Mouse (Mus musculus) ovary, adult 10 weeks (tissue): ENCODE results near the gene Cpt1b. TPM values are rescaled to one million over a fixed set of nuclear protein-coding genes. Genes with fewer than 3 reads are reported as not detected.

ENCODE experiments used
- polyA plus RNA-seq: library from polyadenylated mRNA; stranded (reverse); fragments of 350-450 nt; fragmentation: Illumina TruSeq; extraction: RNeasy Lipid Tissue Mini Kit (QIAGEN cat#74804); gene quantifications from one replicate; pipeline ENCODE4 v1.2.3, GENCODE M21; 2014

The Cpt1b gene
- not detected for polyA plus RNA-seq

DNA sequence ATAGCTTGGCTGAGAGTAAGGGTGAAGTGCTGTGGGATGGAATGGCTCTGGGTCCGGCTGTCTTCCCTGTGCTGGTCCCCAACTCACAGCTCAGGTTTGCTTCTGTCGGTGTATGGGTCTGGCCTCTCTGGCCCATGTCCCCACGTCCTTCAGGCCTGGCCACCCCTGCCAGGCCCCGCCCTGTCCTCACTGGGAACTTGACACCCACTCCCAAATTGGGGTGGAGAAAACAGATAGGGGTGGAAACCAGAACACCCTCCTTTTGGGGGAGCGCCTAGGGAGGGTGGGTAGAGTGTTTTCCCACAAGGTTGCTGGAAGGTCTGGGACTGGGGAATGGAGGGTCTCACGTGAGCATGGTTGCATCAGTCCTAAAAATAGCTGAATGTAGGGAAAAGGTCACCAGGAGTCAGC lies at the start of gene Cpt1b:
Gene Cpt1b, minus strand, starts transcription at position 153 of the 411 bp plus-strand sequence.

DNA sequence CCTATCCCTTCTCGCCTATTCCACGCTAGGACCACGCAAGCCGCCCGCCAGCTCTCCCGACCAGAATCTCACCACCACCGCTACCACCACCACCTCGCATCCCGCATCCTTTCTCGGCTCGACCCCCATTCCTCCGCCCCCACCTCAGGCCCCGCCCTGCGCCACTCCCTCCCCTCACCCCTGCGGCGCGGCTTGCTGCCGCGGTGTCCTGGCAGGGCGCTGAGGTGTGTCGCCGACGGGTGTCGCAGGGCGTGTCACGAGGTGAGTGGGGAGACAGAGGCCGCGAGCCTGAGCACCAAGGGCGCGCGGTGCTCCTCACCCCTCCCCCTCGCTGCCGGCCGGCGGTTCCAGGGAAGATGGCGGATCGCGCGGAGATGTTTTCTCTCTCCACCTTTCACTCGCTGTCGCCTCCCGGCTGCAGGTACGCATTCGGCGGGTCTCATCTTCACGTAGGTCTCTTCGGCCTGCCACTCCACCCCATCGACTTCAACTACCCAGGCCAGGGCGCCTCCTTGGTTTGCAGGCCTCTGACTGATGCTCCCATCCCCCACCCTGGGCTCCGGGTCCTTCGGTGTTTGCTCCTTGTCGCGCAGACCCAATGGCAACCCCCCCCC lies 28.3 kb upstream of the Cpt1b start, which contains the start of gene Mapk8ip2:
Gene Mapk8ip2, plus strand, starts transcription at position 49 of the 614 bp plus-strand sequence.

DNA sequence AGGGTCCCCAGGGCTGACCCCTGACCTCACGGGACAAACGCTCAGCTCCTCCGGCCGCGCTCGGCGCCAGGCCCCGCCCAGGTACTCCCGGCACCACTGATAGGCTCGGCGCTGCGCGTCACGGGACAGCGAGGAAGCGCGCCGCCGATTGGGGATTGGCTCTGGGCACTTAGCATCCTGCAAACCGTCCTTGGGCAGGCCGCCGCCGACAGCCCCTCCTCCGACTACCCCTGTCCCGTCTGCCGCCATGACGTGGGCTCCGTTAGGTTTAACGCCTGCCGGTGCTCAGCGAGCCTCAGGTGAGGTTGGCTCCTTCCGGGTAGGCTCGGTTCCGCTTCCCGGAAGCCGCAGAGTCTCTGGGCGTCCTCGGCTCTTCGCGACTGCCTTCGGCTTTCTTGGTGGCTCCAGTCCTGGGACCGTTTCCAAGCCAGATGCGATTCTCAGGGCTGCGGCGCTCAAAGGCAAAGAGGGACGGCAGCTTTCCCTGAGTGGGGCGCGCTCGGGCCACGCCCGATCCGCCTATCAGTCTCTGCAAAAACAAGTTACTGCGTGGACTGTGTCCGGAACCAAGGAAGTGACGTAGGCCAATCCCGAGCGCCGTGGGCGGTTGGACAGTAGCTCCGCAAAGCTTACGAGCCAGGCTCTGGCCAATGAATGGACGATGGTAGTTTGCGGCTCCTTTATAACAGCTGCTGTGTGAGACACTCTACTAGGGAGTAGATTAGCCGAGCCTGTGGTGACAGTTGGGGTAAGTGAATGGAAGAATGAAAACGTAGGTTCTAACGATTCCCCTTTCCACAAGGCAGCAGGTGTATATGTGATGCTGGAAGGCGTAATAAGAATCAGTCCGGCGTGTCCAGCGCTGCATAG lies 3.9 kb upstream of the Cpt1b start, which contains the start of the genes C730034F03Rik, Gm44502 and Chkb:
Gene C730034F03Rik, plus strand, starts transcription at position 238 of the 870 bp plus-strand sequence.
Gene Gm44502, minus strand, starts transcription at position 345 of the 870 bp plus-strand sequence.
Gene Chkb, minus strand, starts transcription at position 557 of the 870 bp plus-strand sequence.

DNA sequence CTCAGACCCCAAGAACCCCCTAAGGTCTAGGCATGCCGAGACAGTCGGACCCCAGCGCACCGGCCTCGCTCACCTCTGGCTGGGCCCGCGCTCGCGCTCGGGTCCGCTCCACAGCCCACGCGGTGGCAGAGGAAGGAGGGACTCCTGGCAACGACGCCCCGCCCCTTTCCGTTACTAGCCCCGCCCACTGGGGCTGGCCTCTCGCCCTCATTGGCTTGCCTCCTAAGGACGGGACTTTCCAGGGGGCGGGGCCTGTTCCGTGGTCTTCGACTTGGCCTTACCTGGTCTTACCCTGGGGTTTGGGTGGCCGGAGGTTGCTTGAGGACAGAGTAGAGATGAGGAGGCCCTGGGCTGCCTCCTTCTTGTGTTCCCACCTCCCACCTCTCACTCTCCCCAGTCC lies 15.5 kb downstream of the Cpt1b start, which contains the start of gene Syce3:
Gene Syce3, minus strand, starts transcription at position 386 of the 400 bp plus-strand sequence.

DNA sequence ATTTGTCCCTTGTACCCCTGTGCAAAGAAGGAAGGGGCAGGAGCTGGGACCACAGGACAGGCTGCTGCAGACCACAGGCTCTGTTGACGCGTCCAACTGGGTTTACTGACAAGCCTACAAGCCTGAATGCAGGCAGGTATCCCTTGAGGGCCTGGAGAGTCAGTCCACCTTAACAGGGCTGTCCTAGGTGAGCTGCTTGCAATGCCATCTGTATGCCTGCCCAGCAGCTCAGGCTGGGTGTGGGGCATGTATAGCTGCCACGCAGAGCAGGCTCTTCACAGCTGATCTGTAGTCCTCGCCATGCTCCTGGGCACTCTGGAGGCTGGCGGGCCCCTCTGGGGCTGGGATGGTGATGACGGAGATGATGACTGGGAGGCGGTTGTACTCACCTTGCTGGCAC lies 41.0 kb downstream of the Cpt1b start, which contains the start of gene Klhdc7b:
Gene Klhdc7b, plus strand, starts transcription at position 301 of the 400 bp plus-strand sequence.

DNA sequence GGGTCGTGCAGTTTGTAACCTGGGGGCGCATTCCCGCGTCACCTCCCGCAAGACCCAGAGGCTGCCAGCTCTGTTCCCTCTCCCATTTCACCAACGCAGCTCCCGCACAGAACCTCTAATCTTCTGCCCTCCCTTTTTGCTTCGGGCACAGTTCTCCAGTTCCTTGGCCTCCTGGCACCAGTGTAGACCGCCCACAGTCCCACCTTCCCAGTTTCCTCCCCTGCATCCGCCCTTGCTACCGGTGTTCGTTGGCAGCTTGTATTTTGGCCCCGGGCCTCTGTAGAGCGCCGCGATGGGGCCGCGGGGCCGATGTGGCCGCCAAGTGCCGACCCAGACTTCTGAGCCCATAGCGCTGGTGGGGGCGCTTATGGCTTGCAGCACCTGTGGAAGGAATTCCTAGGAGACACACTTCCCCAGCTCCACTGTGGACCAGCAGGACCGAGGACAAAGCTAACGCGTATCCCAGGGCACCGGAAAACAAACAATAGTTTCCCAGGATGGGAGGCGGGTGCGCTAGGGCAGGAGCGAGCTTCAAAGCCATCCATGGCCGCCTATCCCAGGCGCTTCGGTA lies 46.7 kb downstream of the Cpt1b start, which contains the start of gene Odf3b:
Gene Odf3b, minus strand, starts transcription at position 452 of the 571 bp plus-strand sequence.

DNA sequence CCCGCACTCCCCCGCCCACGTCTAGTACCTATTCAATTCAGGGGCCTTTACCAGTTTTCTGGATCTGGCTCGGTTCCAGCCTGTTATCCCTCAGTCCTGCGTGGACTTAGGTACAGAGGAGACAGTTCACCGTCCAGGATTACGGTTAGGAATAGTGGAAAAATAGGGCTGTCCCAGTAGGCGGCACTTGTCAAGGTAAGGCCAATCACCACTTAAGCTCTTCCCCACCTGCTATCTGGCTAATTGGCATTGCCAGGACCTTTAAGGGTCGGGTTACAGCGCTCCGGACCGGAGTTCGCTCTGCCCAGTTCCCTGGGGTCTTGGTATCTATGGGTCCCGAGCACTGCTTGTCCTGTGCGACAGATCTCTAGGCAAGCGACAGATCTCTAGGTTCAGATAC lies 48.7 kb downstream of the Cpt1b start, which contains the start of gene Tymp:
Gene Tymp, minus strand, starts transcription at position 83 of the 400 bp plus-strand sequence.

DNA sequence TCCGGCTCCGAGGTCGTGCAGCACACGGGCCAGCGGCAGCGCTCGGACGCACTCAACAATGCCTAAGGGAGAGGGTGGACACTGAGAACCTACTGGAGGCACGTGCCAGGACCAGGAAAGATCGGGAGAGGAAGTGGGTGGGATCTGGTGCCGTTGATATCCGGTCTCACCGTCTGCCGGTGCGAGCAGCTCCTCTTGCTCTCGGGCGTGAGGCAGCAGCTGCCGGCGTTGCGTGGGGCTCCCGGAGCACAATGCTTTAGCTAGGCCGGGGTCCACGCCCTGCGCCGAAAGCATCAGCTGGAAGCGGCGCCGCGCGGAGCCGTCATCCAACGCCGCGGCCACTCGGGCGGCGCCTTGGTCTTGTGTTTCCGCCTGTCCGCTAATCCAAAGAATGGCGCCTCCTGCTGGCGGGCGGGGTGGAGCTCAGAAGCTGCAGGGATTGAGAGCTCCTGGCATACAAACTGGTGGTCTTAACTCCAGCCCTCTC lies 51.9 kb downstream of the Cpt1b start, which contains the start of gene Sco2:
Gene Sco2, minus strand, starts transcription at position 85 of the 487 bp plus-strand sequence.

Other genes with a start within 250 kb of the Cpt1b start
- 6.7 TPM for gene Plxnb2, start 245.1 kb downstream of the Cpt1b start, polyA plus RNA-seq
- 0.17 TPM for gene Dennd6b, start 229.4 kb downstream of the Cpt1b start, polyA plus RNA-seq
- 5.9 TPM for gene Ppp6r2, start 214.3 kb downstream of the Cpt1b start, polyA plus RNA-seq
- 1.5 TPM for gene Sbf1, start 110.6 kb downstream of the Cpt1b start, polyA plus RNA-seq
- not detected for gene Adm2, start 103.1 kb downstream of the Cpt1b start, polyA plus RNA-seq
- gene Miox, start 91.5 kb downstream of the Cpt1b start, polyA plus RNA-seq = not detected
- 0.86 TPM for gene Lmf2, start 70.2 kb downstream of the Cpt1b start, polyA plus RNA-seq
- gene Ncaph2, start 70.1 kb downstream of the Cpt1b start, polyA plus RNA-seq = 12.9 TPM
- not detected for gene Sco2, start 52.0 kb downstream of the Cpt1b start, polyA plus RNA-seq
- gene Tymp, start 48.8 kb downstream of the Cpt1b start, polyA plus RNA-seq = not detected
- gene Odf3b, start 46.6 kb downstream of the Cpt1b start, polyA plus RNA-seq = not detected
- gene Klhdc7b, start 40.9 kb downstream of the Cpt1b start, polyA plus RNA-seq = not detected
- gene Syce3, start 15.4 kb downstream of the Cpt1b start, polyA plus RNA-seq = not detected
- 0.48 TPM for gene C730034F03Rik, start 3.7 kb upstream of the Cpt1b start, polyA plus RNA-seq
- not detected for gene Gm44502, start 3.8 kb upstream of the Cpt1b start, polyA plus RNA-seq
- 19.3 TPM for gene Chkb, start 4.0 kb upstream of the Cpt1b start, polyA plus RNA-seq
- gene Mapk8ip2, start 28.1 kb upstream of the Cpt1b start, polyA plus RNA-seq = 0.20 TPM
- 1.9 TPM for gene Arsa, start 51.6 kb upstream of the Cpt1b start, polyA plus RNA-seq
- gene Shank3, start 73.8 kb upstream of the Cpt1b start, polyA plus RNA-seq = 1.00 TPM
- gene Acr, start 142.5 kb upstream of the Cpt1b start, polyA plus RNA-seq = not detected
- gene Rabl2, start 166.1 kb upstream of the Cpt1b start, polyA plus RNA-seq = 11.1 TPM